Mouse (Mus musculus): Measurements from ENCODE around the gene Nlgn1. TPM values are rescaled to one million over a fixed set of nuclear protein-coding genes. Genes with fewer than 3 reads are reported as not detected.

Gene Nlgn1
- polyA plus RNA-seq, 2 experiments = 2.6 to 3.5 TPM

- H3K9me3 ChIP-seq (ENCODE audit: control insufficient read depth, low read length) = no peaks in the 10 kb centered on the region
- no peaks in the 10 kb centered on the region for H3K27me3 ChIP-seq (ENCODE audit: control insufficient read depth, insufficient read depth, low read length)
- H3K4me1 ChIP-seq (ENCODE audit: control insufficient read depth, insufficient read depth, low read length) = no peaks in the 10 kb centered on the region
- DNase-seq (ENCODE audit: low spot score) = no peak
- no peak overlapping the region for H3K9ac ChIP-seq (ENCODE audit: low read depth, low read length, severe bottlenecking)
- H3K4me2 ChIP-seq (replicated peaks; ENCODE audit: low read depth, low read length, severe bottlenecking) = no peak overlapping the region
- TF ChIP-seq POLR2A (IDR thresholded peaks at IDR 0.05; ENCODE audit: borderline replicate concordance, extremely low read depth, insufficient read depth, insufficient read length) = no peak
- no peak overlapping the region for H3K27ac ChIP-seq (replicated peaks; ENCODE audit: low read depth, low read length)
- no peak overlapping the region for H3K4me3 ChIP-seq (replicated peaks; ENCODE audit: low read length)
- no peaks in the 10 kb centered on the region for H3K36me3 ChIP-seq (ENCODE audit: control insufficient read depth, insufficient read depth, low read length)
- no peak for ATAC-seq (ENCODE audit: low FRiP score, low read depth)
Observed at GRCm38 (mm10) chr3:26069366-26069765, 262.9 kb downstream of the Nlgn1 start.

- no peaks in the 10 kb centered on the region for H3K27me3 ChIP-seq (ENCODE audit: control insufficient read depth, insufficient read depth, low read length)
- 76% methylated on average over 4 of the region's 4 CpGs for WGBS
- no peak overlapping the region for H3K4me2 ChIP-seq (replicated peaks; ENCODE audit: low read depth, low read length, severe bottlenecking)
- H3K27ac ChIP-seq (replicated peaks; ENCODE audit: low read depth, low read length) = no peak overlapping the region
- no peak for TF ChIP-seq POLR2A (IDR thresholded peaks at IDR 0.05; ENCODE audit: borderline replicate concordance, extremely low read depth, insufficient read depth, insufficient read length)
- H3K36me3 ChIP-seq (ENCODE audit: control insufficient read depth, insufficient read depth, low read length) = no peaks in the 10 kb centered on the region
- no peaks in the 10 kb centered on the region for H3K9me3 ChIP-seq (ENCODE audit: control insufficient read depth, low read length)
- no peak for DNase-seq (ENCODE audit: low spot score)
- no peak overlapping the region for H3K9ac ChIP-seq (ENCODE audit: low read depth, low read length, severe bottlenecking)
- H3K4me1 ChIP-seq (ENCODE audit: control insufficient read depth, insufficient read depth, low read length) = no peaks in the 10 kb centered on the region
- no peak for ATAC-seq (ENCODE audit: low FRiP score, low read depth)
- H3K4me3 ChIP-seq (replicated peaks; ENCODE audit: low read length) = no peak overlapping the region
Observed at GRCm38 (mm10) chr3:26050769-26051168, 281.5 kb downstream of the Nlgn1 start.

- H3K4me1 ChIP-seq (ENCODE audit: control insufficient read depth, insufficient read depth, low read length) = no peaks in the 10 kb centered on the region
- H3K36me3 ChIP-seq (ENCODE audit: control insufficient read depth, insufficient read depth, low read length) = no peaks in the 10 kb centered on the region
- 76% methylated on average over 2 of the region's 2 CpGs for WGBS
- H3K4me2 ChIP-seq (replicated peaks; ENCODE audit: low read depth, low read length, severe bottlenecking) = no peak overlapping the region
- DNase-seq (ENCODE audit: low spot score) (no peak), ATAC-seq (ENCODE audit: low FRiP score, low read depth) (no peak)
- no peak for TF ChIP-seq POLR2A (IDR thresholded peaks at IDR 0.05; ENCODE audit: borderline replicate concordance, extremely low read depth, insufficient read depth, insufficient read length)
- H3K9ac ChIP-seq (ENCODE audit: low read depth, low read length, severe bottlenecking) = no peak overlapping the region
- H3K4me3 ChIP-seq (replicated peaks; ENCODE audit: low read length) = no peak overlapping the region
- H3K27ac ChIP-seq (replicated peaks; ENCODE audit: low read depth, low read length) = no peak overlapping the region
- H3K9me3 ChIP-seq (ENCODE audit: control insufficient read depth, low read length) = no peaks in the 10 kb centered on the region
- H3K27me3 ChIP-seq (ENCODE audit: control insufficient read depth, insufficient read depth, low read length) = no peaks in the 10 kb centered on the region
Observed at GRCm38 (mm10) chr3:26042966-26043365, 289.3 kb downstream of the Nlgn1 start.

- DNase-seq (ENCODE audit: low spot score) = no peak
- 73% methylated on average over 2 of the region's 2 CpGs for WGBS
- no peak for TF ChIP-seq POLR2A (IDR thresholded peaks at IDR 0.05; ENCODE audit: borderline replicate concordance, extremely low read depth, insufficient read depth, insufficient read length)
Observed at GRCm38 (mm10) chr3:26039696-26040095, 292.6 kb downstream of the Nlgn1 start.

GRCm38 (mm10) chr3:26026025-26026424 lies 306.2 kb downstream of the Nlgn1 start:
- no peak for TF ChIP-seq POLR2A (IDR thresholded peaks at IDR 0.05; ENCODE audit: borderline replicate concordance, extremely low read depth, insufficient read depth, insufficient read length)
- Histone ChIP-seq H3K4me1 (ENCODE audit: control insufficient read depth, insufficient read depth, low read length) (no peaks in the 10 kb centered on the region), H3K27ac (replicated peaks; ENCODE audit: low read depth, low read length) (no peak overlapping the region), H3K9me3 (ENCODE audit: control insufficient read depth, low read length) (no peaks in the 10 kb centered on the region), H3K27me3 (ENCODE audit: control insufficient read depth, insufficient read depth, low read length) (no peaks in the 10 kb centered on the region), H3K36me3 (ENCODE audit: control insufficient read depth, insufficient read depth, low read length) (no peaks in the 10 kb centered on the region), H3K4me2 (replicated peaks; ENCODE audit: low read depth, low read length, severe bottlenecking) (no peak overlapping the region), H3K9ac (ENCODE audit: low read depth, low read length, severe bottlenecking) (no peak overlapping the region), H3K4me3 (replicated peaks; ENCODE audit: low read length) (no peak overlapping the region)
- ATAC-seq (ENCODE audit: low FRiP score, low read depth) (no peak), DNase-seq (ENCODE audit: low spot score) (no peak)
- WGBS = 86% methylated on average over 2 of the region's 2 CpGs

More at GRCm38 (mm10) chr3:26039696-26040095, 292.6 kb downstream of the Nlgn1 start:
- Histone ChIP-seq H3K4me3 (replicated peaks; ENCODE audit: low read length) (no peak overlapping the region), H3K36me3 (ENCODE audit: control insufficient read depth, insufficient read depth, low read length) (no peaks in the 10 kb centered on the region), H3K27me3 (ENCODE audit: control insufficient read depth, insufficient read depth, low read length) (no peaks in the 10 kb centered on the region), H3K4me1 (ENCODE audit: control insufficient read depth, insufficient read depth, low read length) (no peaks in the 10 kb centered on the region), H3K9me3 (ENCODE audit: control insufficient read depth, low read length) (no peaks in the 10 kb centered on the region), H3K27ac (replicated peaks; ENCODE audit: low read depth, low read length) (no peak overlapping the region), H3K9ac (ENCODE audit: low read depth, low read length, severe bottlenecking) (no peak overlapping the region), H3K4me2 (replicated peaks; ENCODE audit: low read depth, low read length, severe bottlenecking) (no peak overlapping the region)
- ATAC-seq (ENCODE audit: low FRiP score, low read depth) = no peak

GRCm38 (mm10) chr3:26023217-26023616 lies 309.0 kb downstream of the Nlgn1 start:
- Histone ChIP-seq H3K4me3 (replicated peaks; ENCODE audit: low read length) (no peak overlapping the region), H3K27ac (replicated peaks; ENCODE audit: low read depth, low read length) (no peak overlapping the region), H3K36me3 (ENCODE audit: control insufficient read depth, insufficient read depth, low read length) (no peaks in the 10 kb centered on the region), H3K27me3 (ENCODE audit: control insufficient read depth, insufficient read depth, low read length) (no peaks in the 10 kb centered on the region), H3K9me3 (ENCODE audit: control insufficient read depth, low read length) (no peaks in the 10 kb centered on the region), H3K4me1 (ENCODE audit: control insufficient read depth, insufficient read depth, low read length) (no peaks in the 10 kb centered on the region), H3K4me2 (replicated peaks; ENCODE audit: low read depth, low read length, severe bottlenecking) (no peak overlapping the region), H3K9ac (ENCODE audit: low read depth, low read length, severe bottlenecking) (no peak overlapping the region)
- DNase-seq (ENCODE audit: low spot score) (no peak), ATAC-seq (ENCODE audit: low FRiP score, low read depth) (no peak)
- WGBS = 66% methylated on average over 5 of the region's 5 CpGs
- TF ChIP-seq POLR2A (IDR thresholded peaks at IDR 0.05; ENCODE audit: borderline replicate concordance, extremely low read depth, insufficient read depth, insufficient read length) = no peak

All from limb, embryonic 14.5 days (tissue).